Mouse (Mus musculus) sigmoid colon, adult 10 weeks (tissue): ENCODE measurements around the gene Armcx2. TPM values are rescaled to one million over a fixed set of nuclear protein-coding genes. Genes with fewer than 3 reads are reported as not detected.

ENCODE experiments used
- polyA plus RNA-seq: library from polyadenylated mRNA; stranded (reverse); fragments of 350-450 nt; fragmentation: Illumina TruSeq; extraction: RNeasy Lipid Tissue Mini Kit (QIAGEN cat#74804); gene quantifications from one replicate; pipeline ENCODE4 v1.2.3, GENCODE M21; 2014; ENCODE audit warnings: low read depth, low replicate concordance

Armcx2 gene
- 18.2 TPM for polyA plus RNA-seq

GRCm38 (mm10) chrX:134808755-134809224 lies at the start of gene Armcx2:
Gene Armcx2, minus strand, starts transcription at chrX:134809221.

GRCm38 (mm10) chrX:134756434-134757292 lies 52.4 kb downstream of the Armcx2 start, which contains the start of gene Armcx3:
Gene Armcx3, plus strand, starts transcription at chrX:134756595.

Other genes with a start within 250 kb of the Armcx2 start
- gene Btk, start 225.7 kb downstream of the Armcx2 start, polyA plus RNA-seq: 6.4 TPM
- gene Rpl36a, start 223.6 kb downstream of the Armcx2 start, polyA plus RNA-seq: 873 TPM
- gene Gla, start 208.1 kb downstream of the Armcx2 start, polyA plus RNA-seq: 13.8 TPM
- gene Hnrnph2, start 208.0 kb downstream of the Armcx2 start, polyA plus RNA-seq: 198 TPM
- gene Armcx4, start 122.7 kb downstream of the Armcx2 start, polyA plus RNA-seq: 2.9 TPM
- gene Armcx1, start 91.3 kb downstream of the Armcx2 start, polyA plus RNA-seq: 27.9 TPM
- gene Armcx6, start 57.8 kb downstream of the Armcx2 start, polyA plus RNA-seq: 3.1 TPM
- 78.9 TPM for gene Armcx3, start 52.6 kb downstream of the Armcx2 start, polyA plus RNA-seq
- gene Nxf2, start 155.5 kb upstream of the Armcx2 start, polyA plus RNA-seq: 0.32 TPM
- 9.9 TPM for gene Zmat1, start 200.0 kb upstream of the Armcx2 start, polyA plus RNA-seq